Mouse (Mus musculus): ENCODE measurements around the gene Gpr61. TPM values are rescaled to one million over a fixed set of nuclear protein-coding genes. Genes with fewer than 3 reads are reported as not detected.

Gpr61 gene
- total and polyA plus RNA-seq, 2 experiments from 2014 or later, result 6.8 to 12.2 TPM

GRCm38 (mm10) chr3:108199231-108199630, 44.5 kb upstream of the Gpr61 start:
- Histone ChIP-seq H3K4me1 (ENCODE audit: insufficient read depth, low read length) (peaks cover 24% of the 10 kb centered on the region), H3K9me3 (ENCODE audit: low read length) (no peaks in the 10 kb centered on the region), H3K27ac (no peak overlapping the region), H3K36me3 (ENCODE audit: insufficient read depth, low read length) (peaks cover 9% of the 10 kb centered on the region; the same call in 1 of the 2 replicates), H3K9ac (replicated peaks; ENCODE audit: low read length) (no peak overlapping the region), H3K4me3 (ENCODE audit: low read length) (no peak overlapping the region), H3K27me3 (ENCODE audit: insufficient read depth, low read length) (no peaks in the 10 kb centered on the region), H3K4me2 (ENCODE audit: low read depth, low read length) (no peak overlapping the region)
- DNase-seq (ENCODE audit: low spot score), result no peak
- ATAC-seq, result no peak
- no peak for TF ChIP-seq CTCF (IDR thresholded peaks at IDR 0.05; ENCODE audit: low read depth)
- WGBS, result 93% methylated on average over 6 of the region's 6 CpGs

GRCm38 (mm10) chr3:108197066-108197497, 42.4 kb upstream of the Gpr61 start:
- Histone ChIP-seq H3K4me2 (ENCODE audit: low read depth, low read length) (peak overlapping the region; percentile 36), H3K4me3 (ENCODE audit: low read length) (no peak overlapping the region), H3K9me3 (ENCODE audit: low read length) (no peaks in the 10 kb centered on the region), H3K9ac (replicated peaks; ENCODE audit: low read length) (peak overlapping the region; percentile 40; the same call in 1 of the 2 replicates), H3K36me3 (ENCODE audit: insufficient read depth, low read length) (no peaks in the 10 kb centered on the region; the same call in 1 of the 2 replicates), H3K27ac (peak overlapping the region; percentile 75), H3K4me1 (ENCODE audit: insufficient read depth, low read length) (peaks cover 24% of the 10 kb centered on the region), H3K27me3 (ENCODE audit: insufficient read depth, low read length) (no peaks in the 10 kb centered on the region)
- peak; percentile 50 for ATAC-seq
- peak; percentile 73 for DNase-seq (ENCODE audit: low spot score)
- 12% methylated on average over 14 of the region's 14 CpGs for WGBS
- peak; percentile 38 for TF ChIP-seq CTCF (IDR thresholded peaks at IDR 0.05; ENCODE audit: low read depth)

GRCm38 (mm10) chr3:108195941-108196590, 41.4 kb upstream of the Gpr61 start:
- no peak for TF ChIP-seq CTCF (IDR thresholded peaks at IDR 0.05; ENCODE audit: low read depth)
- no peaks in the 10 kb centered on the region for H3K9me3 ChIP-seq (ENCODE audit: low read length)
- H3K9ac ChIP-seq (replicated peaks; ENCODE audit: low read length), result no peak overlapping the region; the same call in 1 of the 2 replicates
- no peaks in the 10 kb centered on the region; the same call in 1 of the 2 replicates for H3K36me3 ChIP-seq (ENCODE audit: insufficient read depth, low read length)
- no peak; the same call in 1 of the 2 replicates for ATAC-seq
- no peaks in the 10 kb centered on the region for H3K27me3 ChIP-seq (ENCODE audit: insufficient read depth, low read length)
- DNase-seq (ENCODE audit: low spot score), result peak; percentile 58
- H3K4me2 ChIP-seq (ENCODE audit: low read depth, low read length), result no peak overlapping the region
- H3K4me3 ChIP-seq (ENCODE audit: low read length), result no peak overlapping the region
- H3K4me1 ChIP-seq (ENCODE audit: insufficient read depth, low read length), result peaks cover 21% of the 10 kb centered on the region
- 47% methylated on average over 7 of the region's 7 CpGs for WGBS
- peak overlapping the region; percentile 75 for H3K27ac ChIP-seq

GRCm38 (mm10) chr3:108195287-108195686, 40.6 kb upstream of the Gpr61 start:
- no peak for ATAC-seq
- H3K4me2 ChIP-seq (ENCODE audit: low read depth, low read length), result no peak overlapping the region
- H3K9ac ChIP-seq (replicated peaks; ENCODE audit: low read length), result no peak overlapping the region
- no peak for TF ChIP-seq CTCF (IDR thresholded peaks at IDR 0.05; ENCODE audit: low read depth)
- H3K4me3 ChIP-seq (ENCODE audit: low read length), result no peak overlapping the region
- no peaks in the 10 kb centered on the region; the same call in 1 of the 2 replicates for H3K36me3 ChIP-seq (ENCODE audit: insufficient read depth, low read length)
- DNase-seq (ENCODE audit: low spot score), result no peak
- H3K4me1 ChIP-seq (ENCODE audit: insufficient read depth, low read length), result peaks cover 19% of the 10 kb centered on the region
- no peak overlapping the region for H3K27ac ChIP-seq
- WGBS, result 89% methylated on average over 4 of the region's 4 CpGs
- H3K27me3 ChIP-seq (ENCODE audit: insufficient read depth, low read length), result no peaks in the 10 kb centered on the region
- no peaks in the 10 kb centered on the region for H3K9me3 ChIP-seq (ENCODE audit: low read length)

- H3K4me1 ChIP-seq (ENCODE audit: insufficient read depth, low read length), result peaks cover 19% of the 10 kb centered on the region
- H3K27me3 ChIP-seq (ENCODE audit: insufficient read depth, low read length), result no peaks in the 10 kb centered on the region
- ATAC-seq, result no peak
- no peaks in the 10 kb centered on the region for H3K36me3 ChIP-seq (ENCODE audit: insufficient read depth, low read length)
- no peak overlapping the region for H3K4me3 ChIP-seq (ENCODE audit: low read length)
- no peak for TF ChIP-seq CTCF (IDR thresholded peaks at IDR 0.05; ENCODE audit: low read depth)
- no peak overlapping the region for H3K4me2 ChIP-seq (ENCODE audit: low read depth, low read length)
- H3K9ac ChIP-seq (replicated peaks; ENCODE audit: low read length), result no peak overlapping the region
- H3K9me3 ChIP-seq (ENCODE audit: low read length), result no peaks in the 10 kb centered on the region
- H3K27ac ChIP-seq, result no peak overlapping the region
- 83% methylated on average over 4 of the region's 4 CpGs for WGBS
- DNase-seq (ENCODE audit: low spot score), result no peak
Measured at GRCm38 (mm10) chr3:108193686-108194085, 39.0 kb upstream of the Gpr61 start.

- Histone ChIP-seq H3K27ac (no peak overlapping the region), H3K36me3 (ENCODE audit: insufficient read depth, low read length) (no peaks in the 10 kb centered on the region), H3K4me2 (ENCODE audit: low read depth, low read length) (no peak overlapping the region), H3K4me1 (ENCODE audit: insufficient read depth, low read length) (peaks cover 8% of the 10 kb centered on the region; the same call in 1 of the 2 replicates), H3K9me3 (ENCODE audit: low read length) (no peaks in the 10 kb centered on the region), H3K9ac (replicated peaks; ENCODE audit: low read length) (no peak overlapping the region), H3K4me3 (ENCODE audit: low read length) (no peak overlapping the region), H3K27me3 (ENCODE audit: insufficient read depth, low read length) (no peaks in the 10 kb centered on the region)
- 66% methylated on average over 5 of the region's 5 CpGs for WGBS
- TF ChIP-seq CTCF (IDR thresholded peaks at IDR 0.05; ENCODE audit: low read depth), result no peak
- DNase-seq (ENCODE audit: low spot score) (no peak), ATAC-seq (no peak)
Measured at GRCm38 (mm10) chr3:108189897-108190296, 35.2 kb upstream of the Gpr61 start.

Measured in hindbrain, postnatal 0 days (tissue).